Mouse (Mus musculus): ENCODE measurements around the gene Tmem39a.

DNA sequence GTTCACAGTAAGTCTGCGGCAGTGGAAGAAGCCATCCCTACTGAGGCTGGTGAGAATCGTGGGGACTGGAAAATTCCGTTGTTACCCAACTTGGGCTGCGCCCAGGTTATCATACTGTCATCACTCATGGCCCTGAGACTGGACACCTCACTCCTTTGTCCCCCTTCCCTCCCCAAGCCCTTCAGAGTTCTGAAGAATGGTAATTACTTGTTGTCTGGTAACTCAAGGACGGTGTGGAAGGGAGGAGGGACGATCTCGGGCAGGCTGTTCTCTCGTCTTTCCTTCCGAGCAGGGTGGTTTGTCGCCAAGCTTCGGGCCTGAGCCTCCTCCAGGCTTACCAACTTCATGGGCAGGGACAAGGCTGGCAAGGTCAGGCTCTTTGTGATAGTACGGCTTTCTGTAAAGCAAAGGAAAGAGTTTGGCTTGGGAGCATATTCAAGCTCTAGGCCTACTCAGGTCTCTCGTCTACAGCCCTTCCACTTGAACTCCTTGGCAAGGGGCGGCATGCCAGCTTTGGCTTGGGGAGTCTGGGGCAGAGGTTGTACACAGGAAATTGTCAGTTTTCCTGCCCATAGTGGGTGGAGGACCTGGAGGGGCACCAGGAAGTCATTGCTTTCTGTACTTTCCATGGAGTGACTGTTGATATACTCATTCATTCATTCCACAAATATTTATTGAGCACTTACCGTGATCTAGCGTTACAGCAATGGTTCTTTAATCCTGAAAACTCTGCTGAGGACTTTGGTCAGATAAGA is 62.4 kb downstream of the Tmem39a start:
- no peak for TF ChIP-seq CTCF (IDR thresholded peaks at IDR 0.05; ENCODE audit: control insufficient read depth, insufficient read depth, low read length)
- no peak for TF ChIP-seq POLR2A (IDR thresholded peaks at IDR 0.05; ENCODE audit: borderline replicate concordance, control insufficient read depth, low read depth, low read length)

All from bone marrow, adult 2 months (tissue).